Mouse (Mus musculus) kidney, embryonic 16.5 days (tissue): Measurements from ENCODE around the gene Dgki. TPM values are rescaled to one million over a fixed set of nuclear protein-coding genes. Genes with fewer than 3 reads are reported as not detected.

Source experiments
- ATAC-seq: fragments of 200-750 bp; cut with Nextera tagmentation; 2 replicates; pipeline ENCODE4 v1.8.0; 2017; ENCODE audit warnings: moderate TSS enrichment; ENCODE audit not compliant: low FRiP score, low TSS enrichment
- H3K27ac ChIP-seq: fragments of 300-500 bp; sonication (generic); 2 replicates; pipeline ENCODE4 v1.5.1; 2014; ENCODE audit warnings: low read length
- H3K27me3 ChIP-seq: fragments of 300-500 bp; sonication (generic); 2 replicates; pipeline ENCODE4 v1.6.1; 2014; ENCODE audit warnings: low read length, control low read depth, mixed read lengths; ENCODE audit not compliant: insufficient read depth
- H3K36me3 ChIP-seq: fragments of 300-500 bp; sonication (generic); 2 replicates; pipeline ENCODE4 v1.6.1; 2014; ENCODE audit warnings: low read length, control low read depth, mixed read lengths; ENCODE audit not compliant: insufficient read depth
- H3K4me1 ChIP-seq: fragments of 300-500 bp; sonication (generic); 2 replicates; pipeline ENCODE4 v1.6.1; 2014; ENCODE audit warnings: low read length, control low read depth, mixed read lengths; ENCODE audit not compliant: insufficient read depth
- H3K4me2 ChIP-seq: fragments of 300-500 bp; sonication (generic); replicated peaks from 2 replicates; pipeline ENCODE4 v1.6.1; 2014; ENCODE audit warnings: low read depth, low read length
- H3K4me3 ChIP-seq: fragments of 300-500 bp; sonication (generic); 2 replicates; pipeline ENCODE4 v1.5.1; 2014; ENCODE audit warnings: mild to moderate bottlenecking, low read length
- H3K9ac ChIP-seq: fragments of 300-500 bp; sonication (generic); replicated peaks from 2 replicates; pipeline ENCODE4 v1.6.1; 2014; ENCODE audit warnings: low read length
- H3K9me3 ChIP-seq: fragments of 300-500 bp; sonication (generic); 2 replicates; pipeline ENCODE4 v1.6.1; 2016; ENCODE audit warnings: low read length, control low read depth
- WGBS: fragments of 180-500 bp; shearing (Covaris S2); extraction: QIAGEN DNeasy Blood & Tissue Kit; methylation state at CpG from one replicate; pipeline ENCODE4 v1.1.7; 2014; 5-methylcytosine and 5-hydroxymethylcytosine counted together
- polyA plus RNA-seq: library from polyadenylated mRNA; unstranded; fragments of >200 nt; fragmentation: Nextera tagmentation; extraction: Ambion mirVana; gene quantifications from 2 replicates; pipeline ENCODE4 v1.2.1, GENCODE M21; 2015

The Dgki gene
- polyA plus RNA-seq, 1 experiment from 2014 or later, result 0.74 TPM

DNA sequence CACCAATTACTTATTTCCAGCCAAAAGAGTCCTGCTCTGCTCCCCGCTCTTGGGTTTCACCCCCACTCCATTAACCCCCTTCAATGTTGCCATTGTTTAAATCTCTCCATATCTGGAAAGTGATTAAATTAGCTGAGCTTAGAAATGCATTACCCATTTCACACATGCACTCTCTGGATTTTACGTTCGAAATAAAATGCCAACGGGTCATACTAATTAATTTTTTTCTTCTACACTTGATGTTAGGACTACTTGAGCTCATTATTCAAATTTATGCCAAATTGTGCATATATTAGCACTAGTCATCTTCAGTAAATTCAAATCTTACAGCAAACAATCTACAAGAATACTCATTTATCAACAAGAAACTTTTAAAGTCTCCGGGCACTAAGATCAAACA is 352.1 kb downstream of the Dgki start:
- Histone ChIP-seq H3K4me3 (no peak overlapping the region), H3K4me2 (no peak overlapping the region), H3K36me3 (no peaks in the 10 kb centered on the region), H3K9ac (no peak overlapping the region), H3K9me3 (no peaks in the 10 kb centered on the region), H3K27me3 (no peaks in the 10 kb centered on the region), H3K4me1 (no peaks in the 10 kb centered on the region), H3K27ac (no peak overlapping the region)
- WGBS, result 87% methylated on average over 5 of the region's 5 CpGs
- no peak for ATAC-seq

DNA sequence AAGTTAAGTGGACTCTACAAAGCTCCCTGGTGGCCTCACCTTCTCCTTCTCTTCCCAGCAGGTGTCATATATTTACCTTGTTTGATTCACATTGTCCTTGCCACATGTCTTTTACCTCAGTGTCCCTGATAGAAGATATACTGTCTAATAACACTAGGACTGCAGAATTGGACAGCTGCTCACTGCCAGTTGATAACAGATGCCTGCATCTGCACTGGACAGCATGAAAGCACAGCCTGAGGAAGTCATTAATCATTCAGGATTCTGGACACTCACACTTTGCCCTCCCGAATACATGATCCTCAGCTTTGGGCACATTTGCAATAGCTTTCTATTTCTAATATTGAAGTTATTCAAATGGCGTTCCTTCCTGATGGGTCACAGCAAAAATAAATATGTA is 362.5 kb downstream of the Dgki start:
- no peaks in the 10 kb centered on the region for H3K36me3 ChIP-seq
- H3K9me3 ChIP-seq, result no peaks in the 10 kb centered on the region
- no peaks in the 10 kb centered on the region for H3K4me1 ChIP-seq
- H3K27ac ChIP-seq, result no peak overlapping the region
- no peak overlapping the region for H3K9ac ChIP-seq
- H3K4me3 ChIP-seq, result no peak overlapping the region
- ATAC-seq, result no peak
- WGBS, result 29% methylated on average over 2 of the region's 2 CpGs
- no peaks in the 10 kb centered on the region for H3K27me3 ChIP-seq
- no peak overlapping the region for H3K4me2 ChIP-seq

- no peak overlapping the region for H3K27ac ChIP-seq
- no peak overlapping the region for H3K9ac ChIP-seq
- H3K4me1 ChIP-seq, result no peaks in the 10 kb centered on the region
- no peak for ATAC-seq
- 84% methylated on average over 4 of the region's 4 CpGs for WGBS
- H3K9me3 ChIP-seq, result no peaks in the 10 kb centered on the region
- H3K4me2 ChIP-seq, result no peak overlapping the region
- no peak overlapping the region for H3K4me3 ChIP-seq
- H3K36me3 ChIP-seq, result no peaks in the 10 kb centered on the region
- H3K27me3 ChIP-seq, result no peaks in the 10 kb centered on the region
Measured at GRCm38 (mm10) chr6:36936816-36937215, 363.2 kb downstream of the Dgki start.

GRCm38 (mm10) chr6:36931473-36931872 is 368.5 kb downstream of the Dgki start:
- Histone ChIP-seq H3K4me2 (no peak overlapping the region), H3K4me1 (peaks cover 2% of the 10 kb centered on the region; the same call in 1 of the 2 replicates), H3K4me3 (no peak overlapping the region), H3K27ac (no peak overlapping the region), H3K9me3 (no peaks in the 10 kb centered on the region), H3K36me3 (no peaks in the 10 kb centered on the region), H3K9ac (no peak overlapping the region), H3K27me3 (no peaks in the 10 kb centered on the region)
- no peak for ATAC-seq
- WGBS, result 71% methylated on average over 4 of the region's 4 CpGs

- Histone ChIP-seq H3K9ac (no peak overlapping the region), H3K36me3 (no peaks in the 10 kb centered on the region), H3K4me3 (no peak overlapping the region), H3K4me2 (no peak overlapping the region), H3K9me3 (no peaks in the 10 kb centered on the region), H3K27ac (no peak overlapping the region), H3K27me3 (no peaks in the 10 kb centered on the region), H3K4me1 (peaks cover 4% of the 10 kb centered on the region; the same call in 1 of the 2 replicates)
- ATAC-seq, result no peak; the same call in 1 of the 2 replicates
- 61% methylated on average over 2 of the region's 2 CpGs for WGBS
Measured at GRCm38 (mm10) chr6:36929781-36930180, 370.2 kb downstream of the Dgki start.

- Histone ChIP-seq H3K4me2 (no peak overlapping the region), H3K4me3 (no peak overlapping the region), H3K9ac (no peak overlapping the region), H3K9me3 (no peaks in the 10 kb centered on the region), H3K27me3 (no peaks in the 10 kb centered on the region), H3K27ac (no peak overlapping the region), H3K4me1 (peaks cover 4% of the 10 kb centered on the region; the same call in 1 of the 2 replicates), H3K36me3 (no peaks in the 10 kb centered on the region)
- ATAC-seq, result no peak
- WGBS, result 50% methylated on average over 4 of the region's 4 CpGs
Measured at GRCm38 (mm10) chr6:36926455-36926854, 373.5 kb downstream of the Dgki start.

GRCm38 (mm10) chr6:36922006-36922405 is 378.0 kb downstream of the Dgki start:
- H3K4me1 ChIP-seq, result peaks cover 4% of the 10 kb centered on the region; the same call in 1 of the 2 replicates
- peaks cover 7% of the 10 kb centered on the region; the same call in 1 of the 2 replicates for H3K9me3 ChIP-seq
- no peak overlapping the region for H3K27ac ChIP-seq
- no peak overlapping the region for H3K4me3 ChIP-seq
- H3K27me3 ChIP-seq, result no peaks in the 10 kb centered on the region
- no peak overlapping the region for H3K9ac ChIP-seq
- no peak overlapping the region for H3K4me2 ChIP-seq
- WGBS, result 52% methylated on average over 4 of the region's 4 CpGs
- H3K36me3 ChIP-seq, result no peaks in the 10 kb centered on the region; the same call in 1 of the 2 replicates
- ATAC-seq, result peak; percentile 63; the same call in 1 of the 2 replicates

GRCm38 (mm10) chr6:36911586-36911985 is 388.4 kb downstream of the Dgki start:
- H3K4me3 ChIP-seq, result no peak overlapping the region

GRCm38 (mm10) chr6:36907191-36907590 is 392.8 kb downstream of the Dgki start:
- no peak overlapping the region for H3K4me2 ChIP-seq
- H3K27me3 ChIP-seq, result no peaks in the 10 kb centered on the region
- WGBS, result 51% methylated on average over 3 of the region's 3 CpGs
- no peak for ATAC-seq
- H3K27ac ChIP-seq, result no peak overlapping the region
- H3K4me1 ChIP-seq, result peaks cover 5% of the 10 kb centered on the region; the same call in 1 of the 2 replicates
- H3K4me3 ChIP-seq, result no peak overlapping the region
- no peak overlapping the region for H3K9ac ChIP-seq
- H3K9me3 ChIP-seq, result no peaks in the 10 kb centered on the region
- H3K36me3 ChIP-seq, result no peaks in the 10 kb centered on the region

More at GRCm38 (mm10) chr6:36911586-36911985, 388.4 kb downstream of the Dgki start:
- no peaks in the 10 kb centered on the region for H3K9me3 ChIP-seq
- no peaks in the 10 kb centered on the region for H3K36me3 ChIP-seq
- no peak for ATAC-seq
- H3K27ac ChIP-seq, result no peak overlapping the region
- WGBS, result 71% methylated on average over 6 of the region's 6 CpGs
- H3K4me2 ChIP-seq, result no peak overlapping the region
- H3K27me3 ChIP-seq, result no peaks in the 10 kb centered on the region
- no peaks in the 10 kb centered on the region for H3K4me1 ChIP-seq
- no peak overlapping the region for H3K9ac ChIP-seq

DNA sequence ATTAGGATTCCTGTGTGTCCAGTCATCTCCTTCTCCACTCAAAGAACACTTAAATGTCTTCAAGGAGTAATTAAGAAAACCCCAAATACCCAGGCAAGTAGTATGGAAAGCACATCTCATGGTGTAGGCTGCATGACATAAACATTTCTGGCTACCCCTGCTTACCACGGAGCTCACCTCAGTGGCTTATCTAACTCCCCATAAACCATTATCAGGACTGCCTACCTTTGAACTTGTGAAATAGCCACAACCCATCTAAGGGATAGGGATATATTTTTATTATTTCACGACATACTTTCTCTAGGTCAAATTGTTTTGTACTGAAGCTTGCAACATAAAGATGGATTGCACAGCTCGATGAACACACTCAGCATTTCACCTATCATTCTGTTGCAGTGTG is 394.0 kb downstream of the Dgki start:
- no peak for ATAC-seq
- H3K27me3 ChIP-seq, result no peaks in the 10 kb centered on the region
- H3K27ac ChIP-seq, result no peak overlapping the region
- H3K9me3 ChIP-seq, result no peaks in the 10 kb centered on the region
- H3K4me2 ChIP-seq, result no peak overlapping the region
- H3K4me1 ChIP-seq, result peaks cover 5% of the 10 kb centered on the region; the same call in 1 of the 2 replicates
- WGBS, result 86% methylated on average over 3 of the region's 3 CpGs
- no peak overlapping the region for H3K4me3 ChIP-seq
- no peaks in the 10 kb centered on the region for H3K36me3 ChIP-seq
- H3K9ac ChIP-seq, result no peak overlapping the region
